Mouse (Mus musculus): ENCODE results near the gene Cryz. TPM values are rescaled to one million over a fixed set of nuclear protein-coding genes. Genes with fewer than 3 reads are reported as not detected.

The Cryz gene
- total RNA-seq, 2 experiments from 2014 or later, result 20.5 to 23.2 TPM

DNA sequence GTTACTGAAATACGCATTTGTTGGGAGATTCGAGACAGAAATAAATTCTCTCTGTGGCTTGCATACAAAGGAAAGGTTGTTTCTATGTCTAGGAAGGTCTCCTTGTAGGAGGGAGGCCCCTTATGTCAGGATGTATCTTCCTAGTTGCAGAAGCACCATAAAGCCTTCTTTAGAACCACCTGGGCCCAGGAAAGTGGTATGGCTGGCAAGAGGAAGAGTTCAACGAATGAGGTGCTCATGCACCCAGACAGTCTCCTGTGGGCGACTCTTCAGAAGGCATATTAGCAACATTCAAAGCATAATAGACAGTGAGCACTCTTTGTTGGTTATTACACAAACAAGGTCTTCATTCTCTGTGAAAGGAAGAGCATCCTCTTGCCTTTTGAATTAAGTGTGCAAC is 68.1 kb downstream of the Cryz start:
- peak overlapping the region; percentile 65 for H3K4me3 ChIP-seq
- TF ChIP-seq CTCF (conservative IDR thresholded peaks at IDR 0.05), result no peak; the same call in 1 of the 2 replicates
- DNase-seq (ENCODE audit: low spot score in 2 of 2), result no peak
- H3K27ac ChIP-seq, result peak overlapping the region; percentile 97

DNA sequence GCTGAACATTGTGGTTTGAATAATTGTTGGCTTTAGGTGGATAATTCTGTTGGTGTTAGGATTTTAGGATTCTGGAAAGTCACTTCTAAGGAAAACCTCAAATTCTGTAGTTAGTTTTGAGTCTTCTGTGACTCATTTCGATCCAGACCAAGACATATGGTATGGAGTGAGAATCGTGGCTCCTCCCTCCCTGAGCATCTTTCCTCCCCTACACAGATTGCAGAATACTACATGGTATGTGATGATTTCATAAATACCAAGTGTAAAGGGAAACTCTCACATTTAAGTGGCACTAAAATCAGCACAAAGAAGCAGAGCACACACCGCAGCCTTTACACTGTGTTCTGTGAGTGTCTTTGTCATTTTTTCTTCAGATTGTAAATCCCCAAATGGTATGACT is 72.0 kb downstream of the Cryz start:
- Histone ChIP-seq H3K4me3 (no peak overlapping the region), H3K27ac (no peak overlapping the region)
- no peak for DNase-seq (ENCODE audit: low spot score in 2 of 2)
- no peak for TF ChIP-seq CTCF (conservative IDR thresholded peaks at IDR 0.05)

- Histone ChIP-seq H3K27ac (no peak overlapping the region), H3K4me3 (no peak overlapping the region)
- no peak for TF ChIP-seq CTCF (conservative IDR thresholded peaks at IDR 0.05)
- no peak for DNase-seq (ENCODE audit: low spot score in 2 of 2)
These were observed 74.1 kb downstream of the Cryz start for GRCm38 (mm10) chr3:154670584-154670983.

DNA sequence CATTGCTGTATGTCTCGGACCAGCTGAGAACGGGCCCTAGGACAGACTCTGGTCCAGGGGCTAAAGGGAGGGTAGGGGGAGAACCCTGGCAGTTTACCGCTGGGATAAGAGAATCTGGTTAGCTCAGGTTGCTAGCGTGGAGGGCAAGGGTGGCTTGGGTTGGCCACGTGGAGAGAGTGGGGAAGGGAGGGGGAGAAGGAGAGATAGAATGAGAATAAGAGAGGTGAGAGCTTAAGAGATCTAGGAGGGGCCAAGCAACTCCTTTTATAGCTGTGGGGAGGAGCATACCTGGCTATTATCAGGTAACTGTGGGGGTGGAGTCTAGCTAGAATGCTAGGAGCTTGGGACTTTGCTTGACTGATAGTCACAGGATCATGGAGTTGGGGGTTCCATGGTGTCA is 74.5 kb downstream of the Cryz start:
- no peak for TF ChIP-seq CTCF (conservative IDR thresholded peaks at IDR 0.05)
- no peak for DNase-seq (ENCODE audit: low spot score in 2 of 2)
- H3K4me3 ChIP-seq, result no peak overlapping the region
- H3K27ac ChIP-seq, result no peak overlapping the region

Other genes starting within 250 kb of the Cryz start
- gene Tyw3, start 393 bp downstream of the Cryz start, total RNA-seq (2021), result 10 to 100 TPM; 11.1 to 12.4 TPM
- 1 to 10 TPM; 7.7 TPM for gene Erich3, start 67.1 kb downstream of the Cryz start, total RNA-seq (2021)